Mouse (Mus musculus): ENCODE results near the gene Igf1r. TPM values are rescaled to one million over a fixed set of nuclear protein-coding genes. Genes with fewer than 3 reads are reported as not detected.

Gene Igf1r
- polyA plus RNA-seq (2015; fragmentation: Nextera tagmentation; extraction: Ambion mirVana), result 18.1 and 18.4 TPM in 2 replicates

GRCm38 (mm10) chr7:67952777-67953700 is at the start of gene Igf1r:
Gene Igf1r (plus strand): TSS chr7:67952827.
- peak within 1 kb of the TSS; percentile 96 for H3K9ac ChIP-seq (ENCODE audit: low read depth, low read length)
- DNase-seq (ENCODE audit: low spot score) (peak; percentile 61), ATAC-seq (replicated peaks; ENCODE audit: low FRiP score, low read depth) (0 out of 2 replicates have a peak, but pooled peaks have one; percentile 5)
- no peaks in the 10 kb centered on the region for H3K36me3 ChIP-seq (ENCODE audit: insufficient read depth, low read length)
- peak within 1 kb of the TSS; percentile 94 for H3K4me3 ChIP-seq (replicated peaks; ENCODE audit: low read depth, low read length)
- WGBS, result under 1% methylated on average over 59 of the region's 62 CpGs
- no peaks in the 10 kb centered on the region for H3K27me3 ChIP-seq (ENCODE audit: insufficient read depth, low read length)
- peaks cover 14% of the 10 kb centered on the region for H3K4me1 ChIP-seq (replicated peaks; ENCODE audit: insufficient read depth, low read length)
- peak within 1 kb of the TSS; percentile 87 for H3K4me2 ChIP-seq (ENCODE audit: low read length)
- TF ChIP-seq CTCF (IDR thresholded peaks at IDR 0.05; ENCODE audit: low read depth), result 0 out of 2 replicates have a peak, but pooled peaks have one; percentile 26
- H3K27ac ChIP-seq, result peak within 1 kb of the TSS; percentile 100
- H3K9me3 ChIP-seq (replicated peaks; ENCODE audit: low read length), result no peaks in the 10 kb centered on the region

DNA sequence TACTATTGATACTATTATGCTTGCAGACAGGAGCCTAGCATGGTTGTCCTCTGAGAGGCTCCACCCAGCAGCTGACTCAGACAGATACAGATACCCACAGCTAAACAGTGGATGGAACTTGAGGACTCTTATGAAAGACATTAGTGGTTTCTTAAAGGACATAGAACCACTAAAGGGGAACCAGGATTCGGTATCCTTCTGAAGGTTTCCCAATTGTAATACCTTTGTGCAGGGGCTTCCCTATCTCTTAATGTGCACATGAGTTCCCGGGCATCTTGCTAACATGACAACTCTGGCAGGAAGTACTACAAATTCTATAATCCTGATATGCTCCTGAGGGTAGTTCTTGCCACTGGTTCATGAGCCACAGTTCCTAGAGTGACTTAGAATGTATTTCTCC is 46.3 kb upstream of the Igf1r start:
- Histone ChIP-seq H3K9ac (ENCODE audit: low read depth, low read length) (no peak overlapping the region), H3K9me3 (replicated peaks; ENCODE audit: low read length) (no peaks in the 10 kb centered on the region), H3K27me3 (ENCODE audit: insufficient read depth, low read length) (no peaks in the 10 kb centered on the region), H3K4me2 (ENCODE audit: low read length) (no peak overlapping the region), H3K36me3 (ENCODE audit: insufficient read depth, low read length) (no peaks in the 10 kb centered on the region), H3K27ac (no peak overlapping the region), H3K4me3 (replicated peaks; ENCODE audit: low read depth, low read length) (no peak overlapping the region), H3K4me1 (replicated peaks; ENCODE audit: insufficient read depth, low read length) (no peaks in the 10 kb centered on the region)
- no peak for TF ChIP-seq CTCF (IDR thresholded peaks at IDR 0.05; ENCODE audit: low read depth)
- no peak for DNase-seq (ENCODE audit: low spot score)
- WGBS, result 90% methylated on average over 2 of the region's 2 CpGs
- no peak for ATAC-seq (replicated peaks; ENCODE audit: low FRiP score, low read depth)

- Histone ChIP-seq H3K9me3 (replicated peaks; ENCODE audit: low read length) (no peaks in the 10 kb centered on the region), H3K4me2 (ENCODE audit: low read length) (no peak overlapping the region), H3K9ac (ENCODE audit: low read depth, low read length) (no peak overlapping the region), H3K27ac (no peak overlapping the region), H3K4me3 (replicated peaks; ENCODE audit: low read depth, low read length) (no peak overlapping the region), H3K4me1 (replicated peaks; ENCODE audit: insufficient read depth, low read length) (no peaks in the 10 kb centered on the region), H3K27me3 (ENCODE audit: insufficient read depth, low read length) (no peaks in the 10 kb centered on the region), H3K36me3 (ENCODE audit: insufficient read depth, low read length) (no peaks in the 10 kb centered on the region)
- WGBS, result 64% methylated on average over 9 of the region's 9 CpGs
- no peak for TF ChIP-seq CTCF (IDR thresholded peaks at IDR 0.05; ENCODE audit: low read depth)
- DNase-seq (ENCODE audit: low spot score) (no peak), ATAC-seq (replicated peaks; ENCODE audit: low FRiP score, low read depth) (no peak)
These were observed 44.7 kb upstream of the Igf1r start for GRCm38 (mm10) chr7:67907786-67908400.

- Histone ChIP-seq H3K27ac (peak overlapping the region; percentile 71; the same call in 1 of the 2 replicates), H3K36me3 (ENCODE audit: insufficient read depth, low read length) (no peaks in the 10 kb centered on the region), H3K9ac (ENCODE audit: low read depth, low read length) (no peak overlapping the region), H3K9me3 (replicated peaks; ENCODE audit: low read length) (no peaks in the 10 kb centered on the region), H3K4me2 (ENCODE audit: low read length) (peak overlapping the region; percentile 27; the same call in 1 of the 2 replicates), H3K4me3 (replicated peaks; ENCODE audit: low read depth, low read length) (no peak overlapping the region), H3K4me1 (replicated peaks; ENCODE audit: insufficient read depth, low read length) (no peaks in the 10 kb centered on the region), H3K27me3 (ENCODE audit: insufficient read depth, low read length) (no peaks in the 10 kb centered on the region)
- no peak for TF ChIP-seq CTCF (IDR thresholded peaks at IDR 0.05; ENCODE audit: low read depth)
- ATAC-seq (replicated peaks; ENCODE audit: low FRiP score, low read depth) (no peak), DNase-seq (ENCODE audit: low spot score) (peak; percentile 83)
- WGBS, result 37% methylated on average over 10 of the region's 10 CpGs
These were observed 42.1 kb upstream of the Igf1r start for GRCm38 (mm10) chr7:67910528-67910927.

DNA sequence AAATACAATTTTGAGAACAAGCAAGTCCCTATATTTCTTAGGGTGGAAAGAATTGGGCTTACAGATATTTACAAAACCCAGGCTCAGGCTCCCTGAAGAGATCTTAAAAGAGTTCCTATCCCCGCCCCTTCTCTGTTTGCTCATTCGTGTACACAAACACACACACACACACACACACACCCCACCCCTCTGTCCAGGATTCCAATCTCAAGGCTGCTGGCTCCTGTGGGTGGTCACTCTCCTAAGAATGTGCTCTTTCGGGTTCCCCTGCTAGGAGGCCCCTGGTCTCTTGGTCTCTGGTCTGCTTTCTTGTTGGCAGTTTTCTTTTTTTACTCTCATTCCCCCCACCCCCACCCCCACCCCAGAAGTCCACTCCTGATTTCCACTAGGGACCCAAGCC is 41.7 kb upstream of the Igf1r start:
- H3K36me3 ChIP-seq (ENCODE audit: insufficient read depth, low read length), result no peaks in the 10 kb centered on the region
- TF ChIP-seq CTCF (IDR thresholded peaks at IDR 0.05; ENCODE audit: low read depth), result no peak
- WGBS, result 34% methylated on average over 3 of the region's 3 CpGs
- H3K27ac ChIP-seq, result peak overlapping the region; percentile 71
- H3K9ac ChIP-seq (ENCODE audit: low read depth, low read length), result no peak overlapping the region
- H3K27me3 ChIP-seq (ENCODE audit: insufficient read depth, low read length), result no peaks in the 10 kb centered on the region
- H3K4me2 ChIP-seq (ENCODE audit: low read length), result peak overlapping the region; percentile 27; the same call in 1 of the 2 replicates
- no peak overlapping the region for H3K4me3 ChIP-seq (replicated peaks; ENCODE audit: low read depth, low read length)
- DNase-seq (ENCODE audit: low spot score) (peak; percentile 87), ATAC-seq (replicated peaks; ENCODE audit: low FRiP score, low read depth) (peak; percentile 73; the same call in 1 of the 2 replicates)
- no peaks in the 10 kb centered on the region for H3K4me1 ChIP-seq (replicated peaks; ENCODE audit: insufficient read depth, low read length)
- no peaks in the 10 kb centered on the region for H3K9me3 ChIP-seq (replicated peaks; ENCODE audit: low read length)

- Histone ChIP-seq H3K27ac (peak overlapping the region; percentile 71; the same call in 1 of the 2 replicates), H3K36me3 (ENCODE audit: insufficient read depth, low read length) (no peaks in the 10 kb centered on the region), H3K4me1 (replicated peaks; ENCODE audit: insufficient read depth, low read length) (no peaks in the 10 kb centered on the region), H3K4me2 (ENCODE audit: low read length) (peak overlapping the region; percentile 27; the same call in 1 of the 2 replicates), H3K9ac (ENCODE audit: low read depth, low read length) (no peak overlapping the region), H3K27me3 (ENCODE audit: insufficient read depth, low read length) (no peaks in the 10 kb centered on the region), H3K9me3 (replicated peaks; ENCODE audit: low read length) (no peaks in the 10 kb centered on the region), H3K4me3 (replicated peaks; ENCODE audit: low read depth, low read length) (no peak overlapping the region)
- no peak for ATAC-seq (replicated peaks; ENCODE audit: low FRiP score, low read depth)
- no peak for TF ChIP-seq CTCF (IDR thresholded peaks at IDR 0.05; ENCODE audit: low read depth)
- 21% methylated on average over 6 of the region's 6 CpGs for WGBS
- no peak for DNase-seq (ENCODE audit: low spot score)
These were observed 40.8 kb upstream of the Igf1r start for GRCm38 (mm10) chr7:67911841-67912240.
